Mouse (Mus musculus): Measurements from ENCODE around the gene Bahd1. TPM values are rescaled to one million over a fixed set of nuclear protein-coding genes. Genes with fewer than 3 reads are reported as not detected.

Gene Bahd1
- polyA plus RNA-seq, 1 experiment = 3.8 TPM

DNA sequence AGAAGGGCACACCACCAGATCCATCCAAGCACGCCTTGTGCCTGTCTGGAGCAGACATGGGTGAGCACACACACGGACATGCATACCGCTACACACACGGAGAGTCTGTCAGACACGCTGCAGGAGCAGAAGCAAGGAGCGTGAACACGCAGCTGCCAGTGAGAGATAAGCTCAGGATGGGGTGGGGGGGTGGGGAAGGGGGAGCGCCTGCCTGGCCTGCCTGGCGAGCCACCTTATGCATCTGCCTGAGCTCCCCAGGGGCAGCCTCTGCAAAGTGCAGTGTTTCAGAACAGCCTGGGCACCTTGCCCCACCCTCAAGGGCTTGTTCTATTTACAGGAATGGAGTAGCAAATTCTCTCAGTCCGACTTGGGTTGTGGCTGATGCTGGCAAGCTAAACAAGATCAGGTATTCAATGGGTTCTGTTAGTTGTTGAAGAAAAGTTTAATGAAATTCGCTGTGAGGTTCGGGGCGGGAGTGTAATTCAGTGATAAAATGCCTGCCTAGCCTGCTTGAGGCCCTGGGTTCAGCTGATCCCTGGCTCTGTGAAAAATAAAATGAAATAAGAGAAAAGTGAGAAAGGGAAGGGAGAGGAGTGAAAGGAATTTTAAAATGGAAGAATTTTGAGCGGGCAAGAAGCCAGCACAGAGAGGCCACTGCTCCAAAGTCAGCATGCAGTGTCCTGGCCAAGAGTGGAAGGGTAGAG lies 12.2 kb upstream of the Bahd1 start:
- no peak overlapping the region for H3K27ac ChIP-seq (replicated peaks; ENCODE audit: low read depth, low read length)
- no peak overlapping the region for H3K4me3 ChIP-seq (ENCODE audit: insufficient read depth, low read depth, low read length)
- peaks cover 3% of the 10 kb centered on the region; the same call in 1 of the 2 replicates for H3K4me1 ChIP-seq (ENCODE audit: control insufficient read depth, insufficient read depth, insufficient read length, low read length)

DNA sequence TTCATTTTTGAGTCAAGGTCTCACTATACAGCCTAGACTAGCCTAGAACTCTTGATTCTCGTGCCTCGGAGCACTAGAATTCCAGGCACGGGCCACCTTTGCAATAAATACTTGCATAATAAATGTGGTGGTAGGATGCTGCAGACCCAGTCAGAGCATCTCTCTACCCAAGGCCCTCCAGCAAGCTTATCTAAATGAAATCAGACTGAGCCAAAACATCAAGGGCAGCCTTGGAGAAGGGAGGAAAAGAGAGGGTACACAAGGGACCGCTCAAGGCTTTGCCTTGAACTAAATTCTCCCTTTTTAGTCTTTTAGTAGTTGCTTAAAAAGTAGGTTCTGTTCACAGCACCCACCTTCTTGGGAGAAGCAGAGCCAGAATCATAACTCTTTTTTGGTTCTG lies 9.0 kb upstream of the Bahd1 start:
- H3K4me1 ChIP-seq (ENCODE audit: control insufficient read depth, insufficient read depth, insufficient read length, low read length) = peaks cover 3% of the 10 kb centered on the region; the same call in 1 of the 2 replicates
- H3K4me3 ChIP-seq (ENCODE audit: insufficient read depth, low read depth, low read length) = no peak overlapping the region
- H3K27ac ChIP-seq (replicated peaks; ENCODE audit: low read depth, low read length) = no peak overlapping the region

- Histone ChIP-seq H3K4me1 (ENCODE audit: control insufficient read depth, insufficient read depth, insufficient read length, low read length) (no peaks in the 10 kb centered on the region; the same call in 1 of the 2 replicates), H3K27ac (replicated peaks; ENCODE audit: low read depth, low read length) (no peak overlapping the region), H3K4me3 (ENCODE audit: insufficient read depth, low read depth, low read length) (peak overlapping the region; percentile 68)
Observed at GRCm38 (mm10) chr2:118895990-118896913, 3.9 kb upstream of the Bahd1 start.

GRCm38 (mm10) chr2:118896914-118897291 lies 3.3 kb upstream of the Bahd1 start:
- no peak overlapping the region for H3K27ac ChIP-seq (replicated peaks; ENCODE audit: low read depth, low read length)
- H3K4me1 ChIP-seq (ENCODE audit: control insufficient read depth, insufficient read depth, insufficient read length, low read length) = no peaks in the 10 kb centered on the region; the same call in 1 of the 2 replicates
- peak overlapping the region; percentile 68 for H3K4me3 ChIP-seq (ENCODE audit: insufficient read depth, low read depth, low read length)

DNA sequence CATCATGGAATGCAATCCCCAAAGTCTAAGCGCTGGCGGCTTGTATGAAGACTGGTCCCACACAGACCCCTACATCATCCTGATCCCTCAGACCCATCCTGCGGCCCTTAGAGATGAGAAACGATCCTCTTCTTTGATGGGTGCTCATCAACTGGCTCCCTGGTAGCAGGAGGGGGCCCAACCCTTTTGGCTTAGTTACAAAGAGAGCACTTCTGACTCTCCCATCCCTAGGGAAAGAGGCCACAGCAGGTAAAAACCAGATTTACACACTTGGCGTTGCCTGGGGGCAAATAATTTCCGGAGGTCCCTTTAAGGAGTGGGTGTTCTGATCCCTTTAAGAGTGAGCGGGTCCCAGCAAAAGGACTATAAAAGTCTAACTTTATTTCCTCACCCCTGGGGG lies 2.8 kb upstream of the Bahd1 start:
- Histone ChIP-seq H3K4me3 (ENCODE audit: insufficient read depth, low read depth, low read length) (peak overlapping the region; percentile 68), H3K27ac (replicated peaks; ENCODE audit: low read depth, low read length) (no peak overlapping the region), H3K4me1 (ENCODE audit: control insufficient read depth, insufficient read depth, insufficient read length, low read length) (no peaks in the 10 kb centered on the region; the same call in 1 of the 2 replicates)

- H3K4me3 ChIP-seq (ENCODE audit: insufficient read depth, low read depth, low read length) = no peak overlapping the region
- H3K27ac ChIP-seq (replicated peaks; ENCODE audit: low read depth, low read length) = no peak overlapping the region
- no peaks in the 10 kb centered on the region; the same call in 1 of the 2 replicates for H3K4me1 ChIP-seq (ENCODE audit: control insufficient read depth, insufficient read depth, insufficient read length, low read length)
Observed at GRCm38 (mm10) chr2:118897808-118898207, 2.4 kb upstream of the Bahd1 start.

- Histone ChIP-seq H3K27ac (replicated peaks; ENCODE audit: low read depth, low read length) (no peak overlapping the region), H3K4me3 (ENCODE audit: insufficient read depth, low read depth, low read length) (no peak overlapping the region), H3K4me1 (ENCODE audit: control insufficient read depth, insufficient read depth, insufficient read length, low read length) (no peaks in the 10 kb centered on the region; the same call in 1 of the 2 replicates)
Observed at GRCm38 (mm10) chr2:118898771-118899170, 1.4 kb upstream of the Bahd1 start.

- no peak overlapping the region for H3K4me3 ChIP-seq (ENCODE audit: insufficient read depth, low read depth, low read length)
- peaks cover 2% of the 10 kb centered on the region for H3K4me1 ChIP-seq (ENCODE audit: control insufficient read depth, insufficient read depth, insufficient read length, low read length)
- no peak overlapping the region for H3K27ac ChIP-seq (replicated peaks; ENCODE audit: low read depth, low read length)
Observed at GRCm38 (mm10) chr2:118899306-118899705, 871 bp upstream of the Bahd1 start.

DNA sequence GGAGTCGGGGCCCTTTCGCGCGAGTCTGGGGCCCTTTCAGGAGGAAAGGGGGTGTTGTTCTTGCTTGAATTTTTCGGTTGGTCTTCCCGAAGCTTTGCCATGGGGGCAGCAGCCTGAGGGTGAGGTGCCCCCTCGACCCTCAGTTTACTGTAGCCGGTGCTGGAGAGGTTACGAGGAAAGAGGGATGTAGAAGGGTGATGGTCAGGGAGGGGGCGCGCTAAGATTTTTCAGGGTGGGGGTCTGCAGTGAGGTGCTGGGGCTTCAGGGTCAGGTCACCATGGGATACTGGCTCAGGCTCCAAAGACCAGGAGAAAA lies 606 bp downstream of the Bahd1 start:
- no peak overlapping the region for H3K27ac ChIP-seq (replicated peaks; ENCODE audit: low read depth, low read length)
- peaks cover 2% of the 10 kb centered on the region for H3K4me1 ChIP-seq (ENCODE audit: control insufficient read depth, insufficient read depth, insufficient read length, low read length)
- H3K4me3 ChIP-seq (ENCODE audit: insufficient read depth, low read depth, low read length) = peak overlapping the region; percentile 50

- peak overlapping the region; percentile 57 for H3K27ac ChIP-seq (replicated peaks; ENCODE audit: low read depth, low read length)
Observed at GRCm38 (mm10) chr2:118901175-118902031, 1.2 kb downstream of the Bahd1 start.

DNA sequence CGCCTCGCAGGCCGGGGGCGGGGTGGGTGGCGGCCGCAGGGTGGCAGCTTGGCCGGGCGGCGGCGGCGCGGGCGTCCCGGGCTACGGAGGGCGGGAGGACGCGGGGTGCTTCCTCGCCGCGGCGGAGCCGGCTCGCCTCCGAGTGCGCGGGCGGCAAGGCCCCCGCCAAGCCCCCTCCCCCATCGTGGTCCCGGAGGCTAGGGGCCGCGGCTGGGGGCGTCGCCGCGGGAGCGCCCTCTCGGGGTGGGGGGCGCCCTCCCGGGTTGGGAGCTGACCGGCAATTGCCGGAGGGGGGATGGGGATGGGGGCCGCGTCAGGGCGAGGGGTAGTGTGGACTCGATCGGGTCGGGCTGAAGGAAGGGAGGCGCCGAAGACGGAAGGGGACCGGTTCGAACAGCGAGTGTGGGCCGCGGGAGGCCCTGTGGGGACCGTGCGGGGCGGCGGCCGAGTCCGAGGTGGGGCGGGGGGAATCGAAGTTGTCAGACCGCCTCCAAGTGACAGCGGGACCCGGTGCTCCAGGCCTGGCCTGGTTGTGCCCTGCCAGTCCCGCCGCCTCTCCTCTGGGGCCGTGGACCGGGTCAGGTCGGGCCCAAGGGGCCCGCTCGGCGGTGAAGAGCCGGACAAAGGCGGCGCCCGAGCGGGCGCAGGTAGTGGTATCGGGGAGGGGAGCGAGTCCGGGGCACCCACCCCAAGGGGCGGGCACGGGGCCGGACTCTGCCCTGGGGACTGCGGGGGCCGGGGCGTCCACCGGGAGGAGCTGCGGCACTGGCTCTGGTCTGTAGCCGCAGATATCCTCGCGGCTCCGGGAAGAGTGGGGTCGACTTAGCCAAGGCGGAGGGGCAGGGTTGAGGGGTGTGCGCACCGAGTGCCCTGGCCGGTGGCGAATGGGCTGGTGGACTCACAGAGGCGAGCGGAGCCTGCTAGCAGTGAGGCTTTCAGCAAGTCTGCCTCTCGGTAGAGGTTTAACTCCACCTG lies 2.2 kb downstream of the Bahd1 start:
- Histone ChIP-seq H3K4me3 (ENCODE audit: insufficient read depth, low read depth, low read length) (peak overlapping the region; percentile 98), H3K4me1 (ENCODE audit: control insufficient read depth, insufficient read depth, insufficient read length, low read length) (peaks cover 4% of the 10 kb centered on the region), H3K27ac (replicated peaks; ENCODE audit: low read depth, low read length) (no peak overlapping the region)

More at GRCm38 (mm10) chr2:118901175-118902031, 1.2 kb downstream of the Bahd1 start:
- H3K4me3 ChIP-seq (ENCODE audit: insufficient read depth, low read depth, low read length) = peak overlapping the region; percentile 98
- peaks cover 4% of the 10 kb centered on the region for H3K4me1 ChIP-seq (ENCODE audit: control insufficient read depth, insufficient read depth, insufficient read length, low read length)

DNA sequence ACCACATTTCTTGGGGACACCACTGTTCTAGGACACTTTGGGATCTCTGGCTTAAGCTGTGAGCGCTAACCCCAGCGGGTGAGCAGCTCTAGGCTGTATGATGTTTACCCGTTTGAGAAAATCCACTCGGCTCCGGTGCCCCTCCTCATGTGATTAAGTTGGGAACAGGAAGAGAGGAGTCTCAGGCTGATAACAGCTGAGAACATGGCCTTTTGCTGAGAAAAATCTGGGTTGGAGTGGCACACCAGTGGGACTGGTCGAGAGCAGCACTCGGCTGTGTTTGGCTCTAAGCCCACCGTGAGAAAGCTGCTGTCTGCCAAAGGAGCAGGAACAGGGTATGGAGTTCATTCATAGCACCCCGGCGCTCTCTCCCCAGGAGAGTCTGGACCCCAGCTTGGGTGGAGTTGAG lies 3.2 kb downstream of the Bahd1 start:
- Histone ChIP-seq H3K27ac (replicated peaks; ENCODE audit: low read depth, low read length) (no peak overlapping the region), H3K4me3 (ENCODE audit: insufficient read depth, low read depth, low read length) (peak overlapping the region; percentile 98), H3K4me1 (ENCODE audit: control insufficient read depth, insufficient read depth, insufficient read length, low read length) (peaks cover 4% of the 10 kb centered on the region)

- Histone ChIP-seq H3K27ac (replicated peaks; ENCODE audit: low read depth, low read length) (no peak overlapping the region), H3K4me3 (ENCODE audit: insufficient read depth, low read depth, low read length) (no peak overlapping the region), H3K4me1 (ENCODE audit: control insufficient read depth, insufficient read depth, insufficient read length, low read length) (peaks cover 4% of the 10 kb centered on the region)
Observed at GRCm38 (mm10) chr2:118905433-118906117, 5.4 kb downstream of the Bahd1 start.

Measured in brown adipose tissue, adult 24 weeks (tissue).